Mouse (Mus musculus) gastrocnemius, adult 8-10 months (tissue): Measurements from ENCODE around the gene Ano10. TPM values are rescaled to one million over a fixed set of nuclear protein-coding genes. Genes with fewer than 3 reads are reported as not detected.
"Not testable (repeated sequence)": the region's sequence is repeated elsewhere in the genome, so short reads cannot be mapped to it uniquely, and the experiment has no call there.

Source experiments
- DNase-seq, 2 experiments: peaks; one replicate each; pipeline ENCODE4 v3.0.0; 2022; ENCODE audit warnings: low spot score in 2 of 2
- total RNA-seq, 4 experiments: library from RNA; stranded (reverse); gene quantifications; 2 replicates each; pipeline ENCODE4 v1.2.4; 2022

The Ano10 gene
- total RNA-seq, 4 experiments from 2014 or later, result 48.0 to 56.3 (median 52.5) TPM

GRCm38 (mm10) chr9:122199253-122199652 lies 95.0 kb downstream of the Ano10 start:
- DNase-seq, result peak; percentile 84 to 86

- DNase-seq, result no peak
Observed at GRCm38 (mm10) chr9:122198621-122199020, 95.6 kb downstream of the Ano10 start.

- DNase-seq, result no peak
Observed at GRCm38 (mm10) chr9:122197021-122197420, 97.2 kb downstream of the Ano10 start.

GRCm38 (mm10) chr9:122195042-122195682 lies 99.1 kb downstream of the Ano10 start:
- DNase-seq, result peak; percentile 43 to 54

- DNase-seq, result no peak
Observed at GRCm38 (mm10) chr9:122193823-122194222, 100.4 kb downstream of the Ano10 start.

- DNase-seq, result no peak
Observed at GRCm38 (mm10) chr9:122193361-122193760, 100.9 kb downstream of the Ano10 start.

GRCm38 (mm10) chr9:122188724-122189123 lies 105.5 kb downstream of the Ano10 start:
- DNase-seq, result no peak

DNA sequence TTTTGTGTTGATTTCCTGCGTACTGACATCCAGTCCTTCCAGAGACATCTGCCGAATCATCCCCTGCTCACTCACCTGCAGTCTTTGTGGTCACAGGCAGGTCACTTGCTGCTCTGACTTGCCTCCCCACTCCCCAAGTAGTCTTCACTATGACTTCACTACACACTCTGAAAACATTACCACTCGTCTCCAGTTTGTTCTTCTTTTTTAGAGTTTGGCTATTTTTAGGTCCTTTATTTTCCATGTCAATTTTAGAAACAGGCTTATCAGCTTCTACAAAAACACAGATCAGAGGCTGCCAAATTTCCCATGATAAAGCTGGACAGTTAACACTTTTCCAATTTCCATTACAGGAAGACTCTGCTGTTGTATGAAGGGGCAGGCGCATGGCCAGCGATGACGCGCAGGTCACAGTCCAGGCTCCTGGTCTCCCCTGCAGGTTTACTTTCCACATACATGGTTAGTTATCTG lies 106.7 kb downstream of the Ano10 start:
- no peak for DNase-seq

DNA sequence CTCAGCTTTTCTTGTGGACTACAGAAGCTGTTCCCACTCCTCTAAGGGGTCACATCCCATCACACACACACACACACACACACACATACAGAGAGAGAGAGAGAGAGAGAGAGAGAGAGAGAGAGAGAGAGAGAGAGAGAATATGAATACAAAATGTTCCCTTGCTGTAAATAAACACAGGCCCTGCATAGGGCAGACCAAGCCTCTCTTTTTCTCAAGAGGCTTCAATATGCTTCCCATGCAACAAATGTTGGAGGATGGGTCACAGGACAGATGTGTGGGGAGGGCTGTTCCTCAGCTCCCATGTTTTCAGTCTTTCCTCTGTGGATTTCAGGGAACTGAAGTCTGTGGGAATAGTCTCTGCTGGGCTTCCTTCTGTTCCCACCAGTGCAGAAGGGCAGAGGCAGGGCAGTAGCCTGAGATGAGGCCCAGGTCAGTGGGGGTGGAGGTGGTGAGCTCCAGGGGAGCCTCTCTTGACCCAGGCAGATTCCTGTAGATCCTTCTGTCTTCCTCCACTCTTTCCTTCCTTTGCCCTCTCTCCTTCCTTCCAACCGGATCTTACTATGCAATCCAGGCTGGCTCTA lies 107.5 kb downstream of the Ano10 start:
- no peak for DNase-seq

- no peak for DNase-seq
Observed at GRCm38 (mm10) chr9:122185953-122186352, 108.3 kb downstream of the Ano10 start.

GRCm38 (mm10) chr9:122185061-122185460 lies 109.2 kb downstream of the Ano10 start:
- DNase-seq, result peak; percentile 77 to 82

GRCm38 (mm10) chr9:122184329-122184728 lies 109.9 kb downstream of the Ano10 start:
- no peak for DNase-seq

DNA sequence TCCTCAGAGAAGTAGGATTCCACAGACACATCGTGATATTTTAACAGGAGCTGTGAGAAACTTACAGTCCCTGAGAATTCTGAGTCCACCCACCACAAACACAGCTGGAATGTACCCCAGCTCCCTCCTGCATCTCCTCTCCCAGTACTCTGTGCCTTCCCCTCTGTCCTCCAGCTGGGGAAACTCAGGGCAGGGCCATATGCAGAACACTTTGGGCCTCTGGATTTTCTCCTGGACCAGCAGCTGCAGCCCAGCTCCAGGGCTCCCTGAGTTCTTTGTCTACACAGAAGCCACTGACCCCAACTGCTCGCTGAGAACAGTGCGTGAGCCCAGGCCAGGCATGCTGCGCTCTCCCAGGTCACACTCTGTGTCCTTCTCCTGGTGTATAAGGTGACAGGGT lies 111.1 kb downstream of the Ano10 start:
- DNase-seq, result no peak

- no peak for DNase-seq
Observed at GRCm38 (mm10) chr9:122180105-122180504, 114.1 kb downstream of the Ano10 start.

GRCm38 (mm10) chr9:122178427-122178826 lies 115.8 kb downstream of the Ano10 start:
- no peak for DNase-seq

- no peak for DNase-seq
Observed at GRCm38 (mm10) chr9:122177256-122178220, 116.7 kb downstream of the Ano10 start.

GRCm38 (mm10) chr9:122174723-122175122 lies 119.5 kb downstream of the Ano10 start:
- no peak for DNase-seq

GRCm38 (mm10) chr9:122173405-122174233 lies 120.6 kb downstream of the Ano10 start:
- no peak for DNase-seq

DNA sequence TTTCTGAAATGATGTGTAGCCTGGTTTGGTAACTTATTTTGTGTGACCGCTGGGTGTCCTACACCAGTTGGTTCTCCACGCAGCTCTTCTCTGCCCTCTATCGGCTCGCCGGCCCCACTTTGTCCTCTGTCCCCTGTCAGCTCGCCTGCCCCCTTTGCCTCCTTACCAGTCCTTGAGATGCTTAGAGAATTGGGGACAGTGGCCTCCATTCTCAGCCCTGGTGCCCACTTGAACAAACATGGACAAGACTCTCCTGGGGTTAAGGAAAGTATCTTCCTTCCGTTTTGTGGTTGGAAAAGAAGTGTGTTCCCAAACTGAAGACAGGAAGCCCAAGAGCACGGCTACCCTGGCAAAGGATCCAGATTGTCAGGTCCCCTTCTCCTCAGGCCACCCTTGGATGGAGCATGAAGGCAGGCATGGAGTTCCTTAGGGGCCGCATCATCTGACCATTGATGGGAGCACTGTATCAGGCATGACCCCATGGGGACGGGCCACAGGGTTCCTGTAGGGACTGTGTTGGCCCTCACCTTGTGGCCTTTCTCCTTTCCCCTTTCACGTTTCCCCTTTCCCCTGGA lies 121.5 kb downstream of the Ano10 start:
- DNase-seq, result no peak

GRCm38 (mm10) chr9:122169901-122170300 lies 124.3 kb downstream of the Ano10 start:
- DNase-seq, result no peak

DNA sequence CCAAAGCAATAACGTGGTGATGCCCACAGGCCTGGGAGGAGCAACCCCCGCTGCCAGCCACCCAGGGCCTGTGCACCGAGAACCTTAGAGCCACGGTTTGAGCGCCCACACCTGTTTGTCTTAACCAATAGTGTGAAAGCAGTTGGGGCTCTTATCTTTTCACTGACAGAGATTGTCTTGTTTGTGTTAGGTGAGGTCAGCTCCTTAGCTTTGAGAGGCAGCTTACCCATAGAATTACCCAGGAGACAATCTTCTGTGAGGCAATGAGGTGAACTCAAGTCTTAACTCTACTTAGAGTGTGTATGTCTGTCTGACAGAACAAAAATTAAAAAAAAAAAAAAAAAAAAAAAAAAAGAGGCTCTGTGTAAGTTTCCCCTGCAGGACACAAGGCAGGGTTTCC lies 126.5 kb downstream of the Ano10 start:
- not testable (repeated sequence) for DNase-seq
